Comparison of ENCODE assay signal across 35 mouse cellular contexts in the genomic region with DNA sequence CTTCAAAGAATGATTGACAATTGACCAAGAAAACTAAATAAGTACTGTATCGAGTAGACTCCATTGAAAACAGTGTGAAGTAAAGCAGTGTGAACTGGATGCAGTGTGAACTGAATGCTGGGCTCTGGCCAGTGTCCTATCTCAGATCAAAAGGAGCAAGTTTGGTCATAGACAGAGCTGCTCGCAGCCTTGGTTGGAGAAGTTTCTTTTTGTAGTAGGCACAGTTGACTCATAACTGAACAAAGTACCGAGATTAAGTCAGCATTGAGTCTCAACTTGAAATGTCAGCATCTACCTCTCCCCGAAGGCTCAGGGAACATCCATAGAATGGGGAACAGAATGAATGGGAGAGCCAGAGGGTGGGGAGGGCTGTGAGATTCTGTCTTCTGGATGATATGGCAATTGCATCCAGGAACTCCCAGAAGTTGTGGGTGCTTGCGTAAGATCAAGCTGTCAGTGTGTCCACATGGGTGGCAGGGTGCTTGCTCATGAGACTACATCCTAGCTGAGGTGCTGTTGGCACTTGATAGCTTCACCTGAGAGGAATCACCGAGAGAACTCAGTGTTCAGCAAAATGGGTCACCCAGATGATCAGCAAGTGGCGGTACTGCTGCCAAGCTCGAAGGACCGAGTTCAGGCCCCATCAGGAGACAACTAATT. TPM values are rescaled to one million over a fixed set of nuclear protein-coding genes. Genes with fewer than 3 reads are reported as not detected.
DNase-seq lines count a peak whose midpoint lies in the region; ATAC-seq and TF ChIP-seq lines count a peak whose summit lies in the region.
"Had no signal": no experiment of that assay in that cellular context is flagged by ENCODE, and none has a peak within 500 bp of the region (broad histone marks: within the 10 kb centered on the region; RNA-seq: fewer than 3 reads in every experiment).

No protein-coding gene starts in this region.

- no peaks in the 10 kb centered on the region for H3K36me3 ChIP-seq in liver, postnatal 0 days (replicated peaks; ENCODE audit: insufficient read depth, low read length)
- no peaks in the 10 kb centered on the region for H3K36me3 ChIP-seq in stomach, postnatal 0 days (ENCODE audit: control insufficient read depth, insufficient read depth, low read length)
- H3K36me3 ChIP-seq: embryonic facial prominence, embryonic 12.5 days; heart, embryonic 10.5 days; heart, embryonic 15.5 days; hindbrain, embryonic 12.5 days; liver, embryonic 13.5 days had no signal

- no peak overlapping the region for H3K4me3 ChIP-seq in liver, postnatal 0 days (ENCODE audit: low read depth, low read length)
- no peak overlapping the region for H3K4me3 ChIP-seq in stomach, postnatal 0 days (ENCODE audit: low read depth, low read length)
- H3K4me3 ChIP-seq in layer of hippocampus, adult 2 months = no peak overlapping the region
- H3K4me3 ChIP-seq: embryonic facial prominence, embryonic 12.5 days; gastrocnemius, adult 2 months; heart, embryonic 10.5 days; heart, embryonic 15.5 days; hindbrain, embryonic 12.5 days; liver, embryonic 13.5 days had no signal

- no peak overlapping the region for H3K9ac ChIP-seq in liver, postnatal 0 days (replicated peaks)
- H3K9ac ChIP-seq in stomach, postnatal 0 days (ENCODE audit: low read length) = no peak overlapping the region
- H3K9ac ChIP-seq: embryonic facial prominence, embryonic 12.5 days; heart, embryonic 15.5 days; hindbrain, embryonic 12.5 days; liver, embryonic 13.5 days; lung, embryonic 14.5 days had no signal

- H3K4me2 ChIP-seq in liver, postnatal 0 days (ENCODE audit: low read depth, low read length) = no peak overlapping the region
- H3K4me2 ChIP-seq in stomach, postnatal 0 days (replicated peaks; ENCODE audit: low read depth) = no peak overlapping the region
- H3K4me2 ChIP-seq: embryonic facial prominence, embryonic 12.5 days; heart, embryonic 15.5 days; hindbrain, embryonic 12.5 days; liver, embryonic 13.5 days; lung, embryonic 14.5 days; midbrain, embryonic 11.5 days had no signal

- H3K4me1 ChIP-seq in liver, postnatal 0 days (ENCODE audit: insufficient read depth) = peaks cover 41% of the 10 kb centered on the region
- no peaks in the 10 kb centered on the region for H3K4me1 ChIP-seq in stomach, postnatal 0 days (replicated peaks; ENCODE audit: control insufficient read depth, insufficient read depth)
- H3K4me1 ChIP-seq: hindbrain, embryonic 12.5 days had no signal

- TF ChIP-seq EP300 in liver, postnatal 0 days (IDR thresholded peaks at IDR 0.05; ENCODE audit: low read depth) = no peak
- no peak for TF ChIP-seq EP300 in stomach, postnatal 0 days (optimal IDR thresholded peaks at IDR 0.05)

- no peak for TF ChIP-seq CTCF in liver, postnatal 0 days (IDR thresholded peaks at IDR 0.05; ENCODE audit: low read depth)
- TF ChIP-seq CTCF in stomach, postnatal 0 days (IDR thresholded peaks at IDR 0.05; ENCODE audit: low read depth) = no peak
- no peak for TF ChIP-seq CTCF in layer of hippocampus, adult 2 months (conservative IDR thresholded peaks at IDR 0.05)

- H3K27me3 ChIP-seq in liver, postnatal 0 days (ENCODE audit: insufficient read depth, low read length) = no peaks in the 10 kb centered on the region
- no peaks in the 10 kb centered on the region for H3K27me3 ChIP-seq in stomach, postnatal 0 days (ENCODE audit: control insufficient read depth, insufficient read depth, low read length)
- H3K27me3 ChIP-seq: embryonic facial prominence, embryonic 12.5 days; hindbrain, embryonic 12.5 days; liver, embryonic 13.5 days had no signal

- ATAC-seq in liver, postnatal 0 days = no peak
- ATAC-seq in stomach, postnatal 0 days (ENCODE audit: low FRiP score, low TSS enrichment) = peak; percentile 38; the same call in 1 of the 2 replicates
- no peak for ATAC-seq in inflammation-experienced regulatory T-cells, adult 6 months
- ATAC-seq: activated CD4-positive, CD25-positive, alpha-beta regulatory T cell, adult 4 months; forebrain, embryonic 16.5 days had no signal

- peak; percentile 18 to 35 for DNase-seq in adrenal gland, postnatal 36 days
- DNase-seq in adrenal gland, postnatal 10 days = no peak
- no peak for DNase-seq in liver, postnatal 0 days
- DNase-seq in liver = no peak
- peak; percentile 21 for DNase-seq in brain, adult 2 months (ENCODE audit: low read depth, low spot score)
- DNase-seq in stomach, postnatal 0 days (ENCODE audit: low spot score) = no peak
- DNase-seq in layer of hippocampus, adult 2 months (ENCODE audit: low spot score in 2 of 2) = no peak
- DNase-seq: cerebellum, adult 11-12 months; cerebellum, adult 9-11 months; embryo, embryonic 11 days; gastrocnemius, adult 2 months; heart, postnatal 36 days; kidney, adult 11 months; kidney, postnatal 14 days; liver, embryonic 13.5 days; lung, embryonic 14.5 days; lung, postnatal 14 days; right cerebral cortex, postnatal 14 days had no signal

- H3K27ac ChIP-seq in liver, postnatal 0 days (ENCODE audit: low read depth) = peak overlapping the region; percentile 92
- peak overlapping the region; percentile 58; the same call in 1 of the 2 replicates for H3K27ac ChIP-seq in stomach, postnatal 0 days (replicated peaks)
- no peak overlapping the region for H3K27ac ChIP-seq in layer of hippocampus, adult 2 months
- H3K27ac ChIP-seq: embryonic facial prominence, embryonic 12.5 days; gastrocnemius, adult 2 months; heart, embryonic 10.5 days; heart, embryonic 15.5 days; hindbrain, embryonic 12.5 days had no signal

- H3K9me3 ChIP-seq in liver, postnatal 0 days (ENCODE audit: low read length) = no peaks in the 10 kb centered on the region
- H3K9me3 ChIP-seq in stomach, postnatal 0 days (ENCODE audit: control insufficient read depth, low read length) = no peaks in the 10 kb centered on the region
- H3K9me3 ChIP-seq: embryonic facial prominence, embryonic 12.5 days; heart, embryonic 10.5 days; heart, embryonic 15.5 days; hindbrain, embryonic 12.5 days; liver, embryonic 13.5 days had no signal

- WGBS in liver, postnatal 0 days (ENCODE audit: insufficient replicate concordance) = 71% methylated on average over 9 of the region's 9 CpGs
- WGBS in stomach, postnatal 0 days = 68% methylated on average over 9 of the region's 9 CpGs

RNA-seq across cellular contexts. Expression of a gene that starts 8.9 kb away (rescaled TPM):
- total RNA-seq in adrenal gland, postnatal 36 days (2021) = under 1 TPM; 0.26 to 0.30 TPM
- 10 to 100 TPM; 16.2 to 27.8 TPM for total RNA-seq in adrenal gland, postnatal 10 days (2021)
- 130 and 144 TPM in 2 replicates for polyA plus RNA-seq in liver, postnatal 0 days (2015; fragmentation: Nextera tagmentation; extraction: Ambion mirVana)
- 0.85 and 1.2 TPM in 2 replicates for polyA plus RNA-seq in stomach, postnatal 0 days (2015; fragmentation: Nextera tagmentation; extraction: Ambion mirVana)
- not detected for polyA plus RNA-seq in inflammation-experienced regulatory T-cells, adult 6 months (2017; shearing (Covaris generic))
- total RNA-seq in layer of hippocampus, adult 2 months (2021) = not detected
- total RNA-seq: ES-E14; gastrocnemius, adult 2 months; heart, postnatal 36 days; layer of hippocampus, postnatal 10 days; left cerebral cortex, adult 18-20 months; left cerebral cortex, postnatal 14 days had no signal
- polyA plus RNA-seq: activated CD4-positive, CD25-positive, alpha-beta regulatory T cell, adult 4 months; embryonic facial prominence, embryonic 12.5 days; forebrain, embryonic 16.5 days; heart, embryonic 10.5 days; heart, embryonic 15.5 days; hindbrain, embryonic 12.5 days; kidney, embryonic 14.5 days; limb, embryonic 11.5 days; lung, embryonic 14.5 days; midbrain, embryonic 11.5 days; neural tube, embryonic 14.5 days; small intestine, adult 2 months; stomach, embryonic 14.5 days had no signal

RNA-seq across cellular contexts. Expression of a gene that starts 25.8 kb away (rescaled TPM):
- 1 to 10 TPM; 1.4 to 1.5 TPM for total RNA-seq in adrenal gland, postnatal 36 days (2021)
- total RNA-seq in adrenal gland, postnatal 10 days (2021) = 1 to 10 TPM; 3.9 to 5.6 TPM
- 0.31 and 0.32 TPM in 2 replicates for polyA plus RNA-seq in liver, postnatal 0 days (2015; fragmentation: Nextera tagmentation; extraction: Ambion mirVana)
- polyA plus RNA-seq in stomach, postnatal 0 days (2015; fragmentation: Nextera tagmentation; extraction: Ambion mirVana) = 2.7 and 2.8 TPM in 2 replicates
- under 1 TPM in 1 of 3 experiments, not detected in 2; 0.12 TPM for polyA plus RNA-seq in inflammation-experienced regulatory T-cells, adult 6 months (2017; shearing (Covaris generic))
- total RNA-seq in layer of hippocampus, adult 2 months (2021) = 1 to 10 TPM; 6.7 to 9.1 TPM
- polyA plus RNA-seq: activated CD4-positive, CD25-positive, alpha-beta regulatory T cell, adult 4 months had no signal

RNA-seq across cellular contexts. Expression of a gene that starts 26.9 kb away (rescaled TPM):
- under 1 TPM; 0.66 to 0.86 TPM for total RNA-seq in adrenal gland, postnatal 36 days (2021)
- total RNA-seq in adrenal gland, postnatal 10 days (2021) = 1 to 10 TPM; 3.0 to 3.4 TPM
- 1.0 and 1.1 TPM in 2 replicates for polyA plus RNA-seq in liver, postnatal 0 days (2015; fragmentation: Nextera tagmentation; extraction: Ambion mirVana)
- 0.28 and 0.35 TPM in 2 replicates for polyA plus RNA-seq in stomach, postnatal 0 days (2015; fragmentation: Nextera tagmentation; extraction: Ambion mirVana)
- not detected for polyA plus RNA-seq in inflammation-experienced regulatory T-cells, adult 6 months (2017; shearing (Covaris generic))
- total RNA-seq in layer of hippocampus, adult 2 months (2021) = 1 to 10 TPM; 1.7 to 2.3 TPM
- polyA plus RNA-seq: activated CD4-positive, CD25-positive, alpha-beta regulatory T cell, adult 4 months had no signal

Comparison
In these comparisons a context has a peak if more than half of its experiments do, and no peak if none do; other contexts are left out.
1. DNase-seq: peak in adrenal gland, postnatal 36 days (2 of 2) and brain, adult 2 months (single experiment); none in adrenal gland, postnatal 10 days (single experiment), liver, postnatal 0 days (single experiment), liver (single experiment), stomach, postnatal 0 days (single experiment) and layer of hippocampus, adult 2 months (0 of 2).
2. RNA of a gene that starts 8.9 kb away (total RNA-seq): 16.2 to 27.8 TPM in adrenal gland, postnatal 10 days; 0.26 to 0.30 TPM in adrenal gland, postnatal 36 days and not detected in layer of hippocampus, adult 2 months; every median in the first group is over 10 times any median in the second.